Mouse (Mus musculus) cerebellum, adult 9-10 months (tissue): ENCODE data around the gene Baat.
"Not testable (repeated sequence)": the region's sequence is repeated elsewhere in the genome, so short reads cannot be mapped to it uniquely, and the experiment has no call there.

ENCODE experiments used
- DNase-seq: peaks from one replicate; pipeline ENCODE4 v3.0.0; 2022

Gene Baat

DNA sequence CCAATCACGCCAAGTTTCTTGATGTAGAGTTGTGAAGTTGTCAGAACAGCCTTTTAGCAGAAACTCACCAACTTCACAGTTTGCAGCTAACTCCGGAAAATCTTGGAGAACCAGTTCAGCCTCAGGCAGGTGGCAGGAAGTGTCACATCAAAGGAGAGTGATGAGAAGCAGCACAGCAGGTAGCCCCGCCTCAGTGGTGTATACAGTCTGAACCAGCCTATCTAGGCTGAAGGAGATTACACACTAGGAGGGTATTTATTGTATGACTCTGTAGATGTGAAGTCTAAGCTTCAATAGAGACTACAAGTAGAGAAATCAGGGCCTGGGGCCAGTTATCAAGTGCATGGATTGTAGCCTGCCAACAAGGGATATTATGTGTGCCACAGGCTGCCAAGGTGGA, 25.5 kb downstream of the Baat start:
- DNase-seq = no peak

DNA sequence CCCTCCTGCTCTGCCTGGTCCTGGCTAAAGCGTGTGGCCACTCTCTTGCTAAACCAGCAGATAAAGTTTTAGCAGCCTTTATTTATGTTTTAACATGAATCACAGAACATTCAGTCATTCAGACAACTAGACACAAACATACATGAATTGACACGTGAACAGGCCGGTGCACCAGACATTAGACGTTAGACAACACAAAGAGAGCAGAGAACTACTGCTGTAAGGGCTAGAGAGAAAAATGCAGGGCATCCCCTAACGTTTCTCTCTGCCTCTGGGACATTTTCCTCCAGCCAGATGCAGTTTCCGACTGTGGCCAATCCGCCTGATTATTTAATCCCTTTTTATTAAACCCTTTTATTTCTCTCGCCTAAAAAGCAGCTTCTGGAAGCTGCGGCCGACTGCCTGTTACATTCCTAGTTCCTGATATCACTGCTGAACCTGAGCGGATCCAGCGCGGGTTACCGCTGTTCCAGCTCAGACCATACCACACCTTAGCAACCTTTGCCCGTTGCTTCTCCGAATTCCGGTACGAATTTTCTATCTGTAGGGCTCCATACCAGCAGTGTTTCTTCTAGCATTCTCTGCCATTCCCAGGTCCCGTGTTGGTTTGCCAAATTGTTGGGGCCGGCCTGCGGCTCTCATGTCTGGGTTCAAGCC, 26.1 kb downstream of the Baat start:
- no peak for DNase-seq

DNA sequence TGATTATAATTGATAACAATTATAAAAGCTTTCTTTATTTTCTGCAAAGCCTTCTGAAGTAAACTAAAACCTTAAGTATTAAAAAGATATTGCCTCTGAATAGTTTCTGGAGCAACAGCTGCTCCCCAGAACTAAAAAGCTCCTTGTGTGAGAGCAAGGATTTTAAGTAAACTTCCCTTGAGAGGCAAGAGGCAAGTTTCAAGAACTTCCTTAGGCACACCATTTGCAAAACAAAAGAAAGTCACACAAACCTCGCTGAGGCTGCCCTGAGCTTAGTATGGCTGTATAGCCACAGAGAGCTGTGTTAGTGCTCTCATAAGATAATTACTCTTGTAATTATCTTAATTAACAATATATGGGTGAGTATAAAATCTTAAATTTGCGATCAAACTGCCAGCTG, 27.3 kb downstream of the Baat start:
- not testable (repeated sequence) for DNase-seq

DNA sequence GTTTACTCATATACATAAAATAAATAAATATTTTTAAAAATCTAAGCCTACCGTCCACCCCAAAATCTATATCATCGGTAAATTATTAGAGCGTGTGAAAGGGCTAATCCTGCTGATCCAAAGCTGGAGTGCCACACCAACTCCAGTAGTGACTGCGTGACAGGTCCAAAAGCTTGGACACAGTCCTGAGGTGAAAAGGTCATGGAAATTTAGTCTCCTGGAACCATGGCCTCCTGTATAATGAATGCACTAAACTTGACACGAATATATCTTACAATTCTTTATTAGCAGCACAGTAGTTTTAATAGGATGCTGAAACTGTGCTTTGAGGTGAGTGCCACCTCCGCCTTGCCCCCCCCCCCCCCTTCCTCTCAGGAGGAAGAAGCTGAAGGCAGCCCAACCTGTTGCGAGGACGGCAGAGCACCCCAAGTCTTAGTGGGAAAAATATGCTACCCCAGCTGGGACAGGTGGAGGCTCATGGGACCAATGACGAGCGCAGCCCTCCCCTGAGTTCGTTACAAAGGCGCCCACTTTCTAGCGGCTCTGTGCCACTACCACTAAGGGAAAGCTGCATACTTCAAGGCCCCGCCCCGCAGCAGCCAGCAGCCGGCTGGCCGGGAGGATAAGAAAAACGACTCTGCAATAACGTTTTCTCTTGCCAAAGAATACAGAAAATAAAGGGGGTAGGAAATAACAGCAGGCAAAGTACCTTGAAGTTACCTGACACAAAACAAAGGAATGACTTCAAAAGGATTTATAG, 28.1 kb downstream of the Baat start:
- no peak for DNase-seq

DNA sequence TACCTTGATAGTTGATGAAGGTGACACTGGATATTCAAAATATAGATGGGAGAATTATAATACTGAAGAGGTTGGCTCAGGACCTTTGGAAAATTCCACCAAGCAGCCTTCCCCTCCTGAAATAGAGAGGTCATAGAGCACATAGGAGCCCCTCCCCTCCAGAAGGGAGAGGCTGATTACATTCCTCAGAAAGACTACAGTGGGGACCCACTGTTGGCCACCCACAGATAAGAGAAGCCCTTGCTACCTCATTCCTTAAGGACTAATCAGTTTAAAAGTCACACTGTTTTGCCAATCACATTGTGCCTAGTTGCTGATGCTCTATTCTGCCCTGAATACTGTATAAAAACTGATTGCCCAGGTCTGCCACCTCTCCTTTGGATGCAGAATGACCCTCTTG, 31.8 kb downstream of the Baat start:
- DNase-seq = no peak

DNA sequence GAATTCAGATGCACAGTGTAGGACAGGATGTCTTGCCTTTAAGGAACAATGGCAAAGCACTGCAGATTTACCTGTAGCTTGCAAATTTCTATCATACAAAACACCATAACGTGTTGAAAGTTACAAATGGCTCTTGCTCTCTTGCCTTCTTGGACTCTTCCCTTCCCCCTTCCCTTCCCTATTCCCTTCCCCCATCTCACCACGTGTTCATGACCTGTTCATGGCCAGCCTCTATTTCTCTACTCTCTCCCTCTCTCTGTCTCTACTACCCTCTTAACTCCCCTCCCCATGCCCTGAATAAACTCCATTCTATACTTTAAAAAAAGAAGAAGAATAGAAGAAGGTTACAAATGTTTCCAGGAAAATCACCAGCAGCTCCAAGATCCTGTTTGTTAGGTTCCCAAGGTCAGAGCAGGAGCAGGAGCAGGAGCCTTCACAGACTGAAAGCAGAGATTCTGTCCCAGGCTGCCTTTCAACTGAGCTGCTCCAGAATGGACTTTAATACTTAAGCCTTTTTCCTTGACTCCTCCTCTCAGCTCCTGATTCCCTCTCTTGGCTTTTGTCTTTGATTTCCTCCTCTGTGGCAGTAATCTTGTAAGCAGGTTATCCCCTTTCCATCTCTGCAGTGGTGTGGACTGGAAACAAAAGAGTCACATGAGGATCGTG, 32.8 kb downstream of the Baat start, which contains the start of gene Acnat1:
Acnat1 (minus strand) TSS at position 478 of the 666 bp plus-strand sequence.
- no peak for DNase-seq

DNA sequence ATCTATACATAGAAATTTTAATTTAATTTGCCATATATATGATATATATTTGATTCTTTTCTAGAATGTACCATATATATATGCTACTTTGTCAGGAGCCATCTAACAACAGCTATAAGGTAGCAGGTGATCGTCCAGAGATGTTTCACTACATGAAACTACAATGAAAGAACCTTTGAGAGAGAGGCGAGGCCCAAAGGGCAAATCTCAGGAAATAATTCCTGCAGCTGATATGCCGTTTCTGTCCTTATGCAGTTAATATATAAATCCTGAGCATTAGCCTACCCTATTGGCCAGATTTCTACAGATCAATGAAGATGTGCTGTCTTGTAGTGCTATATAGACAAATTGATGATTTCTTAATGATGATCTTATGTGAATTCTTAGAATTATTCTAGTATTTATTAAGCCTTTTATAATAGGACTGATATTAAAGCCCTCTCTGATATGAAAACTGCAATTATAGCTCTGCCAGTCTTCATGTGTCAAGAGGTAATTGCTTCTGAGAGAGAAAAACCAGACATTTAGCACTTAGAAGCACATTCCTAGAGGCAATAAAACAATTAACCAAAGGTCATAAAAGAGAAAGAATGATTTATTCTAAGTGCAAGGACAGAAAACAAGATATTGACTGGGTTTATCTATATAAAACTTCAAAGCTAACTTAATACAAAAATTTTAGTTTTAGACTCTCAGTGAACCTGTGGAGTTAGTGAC, 36.8 kb downstream of the Baat start:
- no peak for DNase-seq

DNA sequence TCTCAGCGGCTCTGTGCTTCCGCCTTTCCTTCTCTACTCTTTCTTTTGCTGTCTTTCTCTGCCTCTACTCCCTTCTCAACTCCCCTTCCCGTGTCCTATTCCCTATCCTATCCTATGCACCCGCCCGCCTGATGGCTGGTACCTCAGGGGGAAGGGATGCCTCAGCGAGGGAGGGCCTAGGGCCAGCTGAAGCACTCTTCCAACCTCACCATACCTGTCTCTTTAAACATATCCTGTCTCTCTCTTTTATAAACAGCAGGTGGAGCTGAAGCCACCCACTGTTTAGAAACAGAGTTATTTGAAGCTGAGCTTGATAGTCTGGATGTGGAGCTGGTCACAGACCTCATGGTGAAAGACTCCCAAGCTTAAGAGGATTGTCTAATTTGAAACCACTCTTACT, 39.0 kb downstream of the Baat start:
- no peak for DNase-seq

DNA sequence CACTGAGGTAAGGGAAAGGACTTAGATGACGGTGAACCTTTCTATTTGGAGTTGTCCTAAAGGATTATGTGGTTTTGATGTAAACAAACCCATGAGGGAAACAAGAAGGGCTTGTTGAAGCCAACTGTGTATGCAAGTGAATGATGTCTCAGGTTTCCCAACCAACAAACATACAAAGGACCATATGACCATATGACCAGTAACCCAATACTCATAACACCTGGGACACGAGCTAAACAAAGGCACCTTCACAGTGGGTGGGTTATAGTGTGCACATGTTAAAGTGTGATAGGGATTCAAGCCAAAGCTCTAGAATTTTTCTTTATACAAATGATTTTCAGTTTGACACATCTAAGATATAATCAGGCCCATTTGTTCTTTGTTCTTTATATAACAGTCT, 50.2 kb downstream of the Baat start:
- no peak for DNase-seq

DNA sequence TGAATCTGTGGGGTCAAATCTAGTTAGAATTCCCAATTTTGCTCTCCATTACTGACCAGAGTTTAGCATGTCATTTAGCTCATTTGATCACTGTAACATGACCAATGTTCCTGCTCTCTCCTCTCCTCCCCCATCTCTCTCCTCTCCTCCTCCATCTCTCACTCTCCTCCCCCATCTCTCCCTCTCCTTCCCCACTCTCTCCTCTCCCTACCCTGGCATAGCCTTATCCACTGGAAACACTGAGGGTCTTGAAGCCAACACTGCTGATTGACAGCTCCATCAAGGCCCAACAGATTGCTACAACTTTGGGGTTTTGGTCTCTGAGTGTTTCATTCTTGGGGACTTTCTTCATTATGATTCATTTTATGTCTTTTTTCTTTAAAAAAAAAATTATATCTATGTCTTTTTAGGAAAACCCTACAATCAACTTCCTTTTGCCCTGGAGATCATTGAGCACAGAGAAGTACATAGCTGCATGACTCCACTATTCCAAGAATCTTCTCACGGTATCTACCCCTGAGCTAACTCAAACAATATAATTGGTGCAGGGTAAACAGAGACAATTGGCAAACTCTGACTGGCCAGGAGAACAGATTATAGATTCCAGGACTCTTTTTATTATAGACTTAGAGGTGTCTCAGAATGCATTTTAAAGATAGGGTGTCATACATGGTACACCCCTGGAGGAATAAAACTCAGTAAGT, 54.4 kb downstream of the Baat start:
- no peak for DNase-seq

DNA sequence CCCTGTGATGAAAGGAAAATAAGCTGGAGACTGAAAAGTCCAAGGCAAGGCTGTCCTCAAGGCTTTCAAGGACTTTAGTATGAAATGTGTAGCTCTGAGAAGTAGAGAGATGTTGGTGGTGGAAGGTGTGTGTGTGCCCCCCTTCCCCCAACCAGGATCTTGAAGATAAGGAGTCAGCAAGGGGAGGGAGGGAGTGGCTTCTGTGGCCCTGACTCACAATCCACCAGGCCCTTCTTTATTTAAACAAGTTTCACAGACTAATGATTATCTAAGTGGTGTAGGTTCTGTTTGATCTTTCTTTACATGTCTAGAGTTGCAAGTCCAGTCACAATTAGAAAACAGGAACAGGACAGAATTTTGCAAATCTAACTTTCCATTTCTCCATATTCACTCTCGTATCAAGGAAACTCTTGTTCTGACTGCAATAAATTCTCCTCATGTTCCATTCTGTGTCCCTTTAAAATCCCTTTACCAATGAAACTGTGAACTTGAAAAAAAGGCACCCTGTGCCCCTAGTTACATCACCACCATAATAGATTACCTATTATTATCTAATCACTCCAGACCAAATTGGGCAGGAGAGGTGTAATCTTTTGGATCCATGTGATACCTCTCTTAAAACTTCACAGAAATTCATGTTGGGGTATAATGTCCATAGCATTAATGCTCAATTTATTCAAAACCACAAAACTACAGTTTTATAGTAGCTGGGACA, 55.1 kb downstream of the Baat start:
- not testable (repeated sequence) for DNase-seq
